Mouse (Mus musculus) Patski (cell line): ENCODE results near the gene Adamtsl1. TPM values are rescaled to one million over a fixed set of nuclear protein-coding genes. Genes with fewer than 3 reads are reported as not detected.

Source experiments
- ATAC-seq: fragments of 100-300 bp; one replicate; pipeline ENCODE4 v1.8.0; 2021
- CTCF ChIA-PET: fragments of 350-600 bp; sonication (Branson Sonifier 250); formaldehyde crosslinking; loops from one replicate; lab custom pipeline; 2022; ENCODE audit warnings: inconsistent platforms; lab: Charles Lee
- POLR2A ChIA-PET: fragments of 350-600 bp; sonication (Branson Sonifier 250); formaldehyde crosslinking; loops from one replicate; lab custom pipeline; 2022; ENCODE audit warnings: antibody characterized with exemption, inconsistent platforms; lab: Charles Lee
- DNase-seq: peaks from one replicate; pipeline ENCODE4 v3.0.0-alpha.2; 2011; ENCODE audit warnings: low read depth, low spot score
- H3K27me3 ChIP-seq: fragments of 371-371 bp; one replicate; pipeline ENCODE4 v1.5.1; 2021
- CTCF ChIP-seq: fragments of 100-300 bp; IDR thresholded peaks from one replicate; pipeline ENCODE4 v1.5.1; 2021
- in situ Hi-C: fragments of 300-500 bp; cut with MboI; formaldehyde crosslinking; loops from 3 replicates; pipeline ENCODE4 v1.11.1; 2018; ENCODE audit warnings: low pct_unique_long_range_greater_than_20kb, mixed read lengths
- polyA plus RNA-seq: library from polyadenylated mRNA; unstranded; gene quantifications from one replicate; pipeline ENCODE4 v1.2.3, GENCODE M21; 2021

Adamtsl1 gene
- polyA plus RNA-seq, 1 experiment from 2014 or later: not detected

- ATAC-seq (no peak), DNase-seq (no peak)
- in situ Hi-C loops: no loop called here
- POLR2A ChIA-PET: no interaction called here
- TF ChIP-seq CTCF: no peak
- CTCF ChIA-PET: interaction anchor here (1.4 kb wide), 1 partner anchor 12 kb away, joined by 4 read pairs; no protein-coding TSS in a partner anchor
- peaks cover 7% of the 10 kb centered on the region for H3K27me3 ChIP-seq
Observed at GRCm38 (mm10) chr4:86103207-86103606, 589.2 kb downstream of the Adamtsl1 start.

- in situ Hi-C loops: no loop called here
- no peak for ATAC-seq
- CTCF ChIA-PET: no interaction called here
Observed at GRCm38 (mm10) chr4:86108325-86108724, 594.4 kb downstream of the Adamtsl1 start.

GRCm38 (mm10) chr4:86119067-86119466 is 605.1 kb downstream of the Adamtsl1 start:
- no peak for TF ChIP-seq CTCF
- in situ Hi-C loops: no loop called here
- POLR2A ChIA-PET: no interaction called here

More at GRCm38 (mm10) chr4:86108325-86108724, 594.4 kb downstream of the Adamtsl1 start:
- POLR2A ChIA-PET: no interaction called here
- no peak for TF ChIP-seq CTCF
- peaks cover 5% of the 10 kb centered on the region for H3K27me3 ChIP-seq
- DNase-seq: no peak

GRCm38 (mm10) chr4:86122431-86122830 is 608.5 kb downstream of the Adamtsl1 start:
- ChIA-PET CTCF (no interaction called here), POLR2A (no interaction called here)
- no peak for DNase-seq
- ATAC-seq: no peak
- no peak for TF ChIP-seq CTCF
- H3K27me3 ChIP-seq: no peaks in the 10 kb centered on the region
- in situ Hi-C loops: no loop called here

More at GRCm38 (mm10) chr4:86119067-86119466, 605.1 kb downstream of the Adamtsl1 start:
- ATAC-seq (no peak), DNase-seq (no peak)
- CTCF ChIA-PET: no interaction called here
- H3K27me3 ChIP-seq: no peaks in the 10 kb centered on the region

GRCm38 (mm10) chr4:86124374-86124773 is 610.4 kb downstream of the Adamtsl1 start:
- no peak for DNase-seq
- no peak for ATAC-seq
- ChIA-PET CTCF (interaction anchor here (2.9 kb wide), 1 partner anchor 10 kb away, joined by 8 read pairs; no protein-coding TSS in a partner anchor), POLR2A (no interaction called here)
- TF ChIP-seq CTCF: no peak
- H3K27me3 ChIP-seq: no peaks in the 10 kb centered on the region
- in situ Hi-C loops: no loop called here

- DNase-seq (no peak), ATAC-seq (no peak)
- ChIA-PET POLR2A (no interaction called here), CTCF (interaction anchor here (2.9 kb wide), 1 partner anchor 8 kb away, joined by 8 read pairs; no protein-coding TSS in a partner anchor)
- TF ChIP-seq CTCF: no peak
- in situ Hi-C loops: no loop called here
- H3K27me3 ChIP-seq: no peaks in the 10 kb centered on the region
Observed at GRCm38 (mm10) chr4:86126636-86127035, 612.7 kb downstream of the Adamtsl1 start.

- no peaks in the 10 kb centered on the region for H3K27me3 ChIP-seq
- DNase-seq: no peak
- no peak for TF ChIP-seq CTCF
- ChIA-PET CTCF (no interaction called here), POLR2A (no interaction called here)
- no peak for ATAC-seq
- in situ Hi-C loops: no loop called here
Observed at GRCm38 (mm10) chr4:86158551-86158950, 644.6 kb downstream of the Adamtsl1 start.

- in situ Hi-C loops: no loop called here
- POLR2A ChIA-PET: no interaction called here
- CTCF ChIA-PET: no interaction called here
- DNase-seq: no peak
- no peak for TF ChIP-seq CTCF
- H3K27me3 ChIP-seq: no peaks in the 10 kb centered on the region
- ATAC-seq: no peak
Observed at GRCm38 (mm10) chr4:86159362-86159761, 645.4 kb downstream of the Adamtsl1 start.

GRCm38 (mm10) chr4:86170763-86171162 is 656.8 kb downstream of the Adamtsl1 start:
- in situ Hi-C loops: no loop called here
- no peak for TF ChIP-seq CTCF
- ATAC-seq (no peak), DNase-seq (no peak)
- POLR2A ChIA-PET: no interaction called here
- CTCF ChIA-PET: no interaction called here
- H3K27me3 ChIP-seq: no peaks in the 10 kb centered on the region

- ChIA-PET POLR2A (no interaction called here), CTCF (no interaction called here)
- no peaks in the 10 kb centered on the region for H3K27me3 ChIP-seq
- TF ChIP-seq CTCF: no peak
- DNase-seq (no peak), ATAC-seq (no peak)
- in situ Hi-C loops: no loop called here
Observed at GRCm38 (mm10) chr4:86171461-86171860, 657.5 kb downstream of the Adamtsl1 start.

GRCm38 (mm10) chr4:86177471-86177870 is 663.5 kb downstream of the Adamtsl1 start:
- no peak for ATAC-seq
- no peak for TF ChIP-seq CTCF
- ChIA-PET POLR2A (no interaction called here), CTCF (interaction anchor here (1.0 kb wide), 1 partner anchor 15 kb away, joined by 3 read pairs; no protein-coding TSS in a partner anchor)
- DNase-seq: no peak
- peaks cover 3% of the 10 kb centered on the region for H3K27me3 ChIP-seq
- in situ Hi-C loops: no loop called here

- CTCF ChIA-PET: interaction anchor here (1.0 kb wide), 1 partner anchor 15 kb away, joined by 3 read pairs; no protein-coding TSS in a partner anchor
- TF ChIP-seq CTCF: no peak
Observed at GRCm38 (mm10) chr4:86178116-86178515, 664.1 kb downstream of the Adamtsl1 start.

More at GRCm38 (mm10) chr4:86178116-86178515, 664.1 kb downstream of the Adamtsl1 start:
- H3K27me3 ChIP-seq: peaks cover 3% of the 10 kb centered on the region
- POLR2A ChIA-PET: no interaction called here
- ATAC-seq: no peak
- DNase-seq: no peak
- in situ Hi-C loops: no loop called here
